Mouse (Mus musculus) embryonic fibroblast, embryonic 13.5 days (primary cell): ENCODE measurements around the gene Slc22a1. TPM values are rescaled to one million over a fixed set of nuclear protein-coding genes. Genes with fewer than 3 reads are reported as not detected.

Experiments
- H3K27ac ChIP-seq: 2 replicates; pipeline ENCODE4 v1.5.1; 2012; ENCODE audit warnings: low read length, control low read depth, inconsistent platforms; ENCODE audit not compliant: insufficient read depth
- H3K4me1 ChIP-seq: 2 replicates; pipeline ENCODE4 v1.6.1; 2011; ENCODE audit warnings: low read length; ENCODE audit not compliant: control insufficient read depth, insufficient read depth
- H3K4me3 ChIP-seq: 2 replicates; pipeline ENCODE4 v1.5.1; 2011; ENCODE audit warnings: mild to moderate bottlenecking, control low read depth, low read length; ENCODE audit not compliant: insufficient read depth
- CTCF ChIP-seq: IDR thresholded peaks from 2 replicates; pipeline ENCODE4 v1.5.1; 2011; ENCODE audit warnings: mild to moderate bottlenecking, control low read depth, low read length, moderate library complexity, borderline replicate concordance; ENCODE audit not compliant: insufficient read depth
- POLR2A ChIP-seq: IDR thresholded peaks from 2 replicates; pipeline ENCODE4 v1.6.1; 2011; ENCODE audit warnings: low read depth, mild to moderate bottlenecking, control low read depth, low read length, moderate library complexity
- polyA plus RNA-seq: library from polyadenylated mRNA; stranded (reverse); fragments of >200 nt; gene quantifications from 2 replicates; pipeline ENCODE4 v1.2.4, GENCODE M21; 2011; ENCODE audit warnings: low read depth; ENCODE audit not compliant: missing spikeins, insufficient read length

Slc22a1 gene
- polyA plus RNA-seq, 1 experiment: not detected

DNA sequence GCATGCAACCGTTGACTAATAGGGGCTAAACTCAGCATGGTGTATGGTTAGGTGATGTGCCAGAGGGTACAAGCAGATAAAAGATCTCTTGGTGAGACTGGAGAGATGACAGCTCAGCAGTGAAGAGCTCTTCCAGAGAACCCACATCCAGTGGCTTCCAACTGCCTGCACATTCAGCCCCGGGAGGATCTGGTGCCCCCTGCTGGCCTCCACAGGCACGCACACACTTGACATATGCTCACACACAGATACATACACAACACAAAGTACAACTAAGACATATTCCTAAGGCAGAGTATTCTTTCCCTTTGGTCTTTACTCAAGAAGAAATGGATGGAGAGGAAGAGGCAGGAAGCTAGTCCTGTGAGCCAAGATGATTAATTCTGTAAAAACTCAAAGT lies 36.0 kb downstream of the Slc22a1 start:
- no peaks in the 10 kb centered on the region for H3K4me1 ChIP-seq
- H3K4me3 ChIP-seq: no peak overlapping the region
- H3K27ac ChIP-seq: no peak overlapping the region
- TF ChIP-seq POLR2A (no peak), CTCF (no peak)

- no peak overlapping the region for H3K4me3 ChIP-seq
- H3K4me1 ChIP-seq: peaks cover 3% of the 10 kb centered on the region; the same call in 1 of the 2 replicates
- no peak overlapping the region for H3K27ac ChIP-seq
- TF ChIP-seq POLR2A (no peak), CTCF (no peak)
Measured at GRCm38 (mm10) chr17:12634814-12635213, 40.8 kb downstream of the Slc22a1 start.

GRCm38 (mm10) chr17:12631771-12632600 lies 43.6 kb downstream of the Slc22a1 start:
- no peak overlapping the region for H3K4me3 ChIP-seq
- H3K27ac ChIP-seq: no peak overlapping the region
- no peak for TF ChIP-seq CTCF
- H3K4me1 ChIP-seq: peaks cover 3% of the 10 kb centered on the region; the same call in 1 of the 2 replicates

DNA sequence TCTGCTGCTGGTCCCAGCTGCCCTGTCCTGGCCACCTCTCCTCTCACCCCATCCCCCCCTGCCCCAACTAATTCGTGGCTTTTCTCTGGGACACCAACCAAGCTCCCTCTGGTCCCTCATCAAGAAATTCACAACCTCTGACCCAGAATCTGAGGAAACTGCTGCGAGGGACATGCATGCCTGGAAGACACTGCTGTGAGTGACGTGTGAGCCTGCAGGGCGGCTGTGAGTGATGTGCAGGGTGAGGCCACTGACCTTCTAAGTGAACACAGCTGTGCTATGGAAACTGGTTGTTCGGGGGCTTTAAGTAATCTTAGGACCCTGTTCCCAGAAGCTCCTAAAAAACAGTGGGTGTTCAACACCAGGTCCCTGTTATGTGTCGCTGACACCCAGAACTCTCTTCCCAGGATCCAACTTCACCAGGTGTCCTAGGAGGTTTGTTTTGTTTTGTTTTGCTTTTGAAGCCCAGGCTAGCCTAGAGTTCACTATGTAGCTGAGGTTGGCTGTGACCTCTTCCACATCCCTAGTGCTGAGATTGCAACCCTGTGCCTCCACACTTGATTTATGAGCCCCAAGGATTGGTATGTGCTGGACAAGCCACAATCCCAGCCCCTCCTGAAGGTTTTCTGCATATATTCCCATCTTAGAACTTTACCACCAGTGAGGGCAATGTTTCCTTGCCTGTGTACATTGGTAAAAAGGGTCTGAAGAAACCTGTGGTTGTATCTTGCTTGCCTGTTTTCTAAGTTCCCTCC lies 44.5 kb downstream of the Slc22a1 start:
- Histone ChIP-seq H3K4me1 (peaks cover 3% of the 10 kb centered on the region; the same call in 1 of the 2 replicates), H3K4me3 (no peak overlapping the region), H3K27ac (no peak overlapping the region)
- no peak for TF ChIP-seq POLR2A
- no peak for TF ChIP-seq CTCF

GRCm38 (mm10) chr17:12627983-12628382 lies 47.6 kb downstream of the Slc22a1 start:
- Histone ChIP-seq H3K4me1 (peaks cover 3% of the 10 kb centered on the region; the same call in 1 of the 2 replicates), H3K4me3 (no peak overlapping the region), H3K27ac (no peak overlapping the region)
- TF ChIP-seq POLR2A (no peak), CTCF (no peak)

- no peak overlapping the region for H3K27ac ChIP-seq
- H3K4me1 ChIP-seq: no peaks in the 10 kb centered on the region
- H3K4me3 ChIP-seq: no peak overlapping the region
- TF ChIP-seq CTCF: no peak
- no peak for TF ChIP-seq POLR2A
Measured at GRCm38 (mm10) chr17:12619641-12620040, 56.0 kb downstream of the Slc22a1 start.

DNA sequence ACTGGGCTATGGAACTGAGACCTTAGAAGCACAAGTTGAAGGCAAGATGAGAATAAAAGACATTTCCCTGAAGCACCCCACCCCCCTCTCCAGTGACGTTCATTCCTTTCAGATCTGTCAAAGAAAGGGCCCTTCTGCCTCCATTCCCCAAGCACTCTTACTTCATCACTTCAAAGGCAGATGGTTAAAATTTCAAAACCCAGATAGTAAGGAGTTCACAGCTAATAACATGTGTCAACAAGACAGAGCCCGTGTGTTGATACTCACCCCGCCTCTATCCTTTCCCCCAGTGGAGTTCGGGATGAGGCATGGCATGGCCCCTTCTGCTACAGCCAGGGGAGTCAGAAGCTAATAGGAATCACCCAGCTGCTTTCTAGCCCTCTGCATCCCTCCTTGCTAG lies 60.2 kb downstream of the Slc22a1 start:
- no peak for TF ChIP-seq CTCF
- no peak for TF ChIP-seq POLR2A
- H3K27ac ChIP-seq: no peak overlapping the region

DNA sequence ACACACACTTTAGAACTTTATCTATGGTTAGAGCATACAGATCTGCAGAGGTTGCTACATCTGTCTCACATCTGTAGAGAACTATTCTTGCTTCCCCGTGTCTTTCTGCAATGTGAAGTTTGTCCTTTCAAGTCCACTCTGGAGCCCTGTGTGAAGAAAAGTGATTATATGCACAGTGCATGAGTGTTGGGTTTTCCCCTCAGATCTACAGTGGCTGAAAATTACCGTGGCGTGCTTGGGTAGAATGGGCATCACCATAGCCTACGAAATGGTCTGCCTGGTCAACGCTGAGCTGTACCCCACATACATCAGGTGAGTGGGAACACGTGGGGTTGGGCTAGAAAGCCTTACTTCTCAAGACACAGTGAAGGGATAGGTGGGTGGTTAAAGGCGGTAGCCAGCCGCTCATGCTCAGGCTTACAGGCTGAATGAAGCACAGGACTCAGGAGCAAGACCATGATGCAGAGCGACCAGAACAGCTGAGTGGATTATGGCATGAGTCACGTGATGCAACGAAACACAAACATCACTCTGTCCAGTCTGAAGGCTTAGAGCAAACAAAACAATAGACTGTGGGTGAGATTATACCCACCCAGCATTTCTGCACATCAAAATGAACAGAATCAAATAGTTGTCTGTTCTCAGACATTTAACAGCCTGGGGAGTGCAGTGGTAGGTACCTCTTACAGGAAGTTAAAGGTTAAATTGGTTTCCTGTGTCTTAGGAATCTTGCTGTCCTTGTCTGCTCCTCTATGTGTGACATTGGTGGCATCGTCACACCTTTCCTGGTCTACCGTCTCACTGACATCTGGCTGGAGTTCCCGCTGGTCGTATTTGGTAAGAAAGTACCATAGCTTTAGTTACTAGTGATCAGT lies 60.9 kb downstream of the Slc22a1 start:
- Histone ChIP-seq H3K4me3 (no peak overlapping the region), H3K4me1 (no peaks in the 10 kb centered on the region), H3K27ac (no peak overlapping the region)
- TF ChIP-seq CTCF: no peak

More for the DNA sequence above, 60.2 kb downstream of the Slc22a1 start:
- H3K4me1 ChIP-seq: no peaks in the 10 kb centered on the region
- no peak overlapping the region for H3K4me3 ChIP-seq

- TF ChIP-seq POLR2A (no peak), CTCF (no peak)
- H3K4me3 ChIP-seq: no peak overlapping the region
- no peaks in the 10 kb centered on the region for H3K4me1 ChIP-seq
- H3K27ac ChIP-seq: no peak overlapping the region
Measured at GRCm38 (mm10) chr17:12607202-12607601, 68.4 kb downstream of the Slc22a1 start.

GRCm38 (mm10) chr17:12606634-12607033 lies 69.0 kb downstream of the Slc22a1 start:
- TF ChIP-seq CTCF: no peak
- Histone ChIP-seq H3K4me3 (no peak overlapping the region), H3K27ac (no peak overlapping the region), H3K4me1 (no peaks in the 10 kb centered on the region)

Other genes with a start within 250 kb of the Slc22a1 start
- not detected in 2 replicates for gene Slc22a3, start 168.1 kb downstream of the Slc22a1 start, polyA plus RNA-seq
- not detected in 2 replicates for gene Slc22a2, start 91.7 kb downstream of the Slc22a1 start, polyA plus RNA-seq
- gene Igf2r, start 93.8 kb upstream of the Slc22a1 start, polyA plus RNA-seq: 246 and 249 TPM in 2 replicates
- gene Mas1, start 192.3 kb upstream of the Slc22a1 start, polyA plus RNA-seq: not detected in 2 replicates
- gene Mrgprh, start 200.2 kb upstream of the Slc22a1 start, polyA plus RNA-seq: not detected in 2 replicates
- gene Pnldc1, start 234.4 kb upstream of the Slc22a1 start, polyA plus RNA-seq: 2.5 and 2.7 TPM in 2 replicates
- 370 and 388 TPM in 2 replicates for gene Tcp1, start 239.9 kb upstream of the Slc22a1 start, polyA plus RNA-seq
- gene Mrpl18, start 240.5 kb upstream of the Slc22a1 start, polyA plus RNA-seq: 36.1 and 37.7 TPM in 2 replicates